Mouse (Mus musculus) heart, postnatal 0 days (tissue): ENCODE measurements at regions not wholly inside any gene's neighbourhood (a gene's known extent, or its start where the extent isn't known, plus 50 kb on each side); places are given as distances from the start of the nearest gene placed in this dataset.

Experiments used
- CTCF ChIP-seq: IDR thresholded peaks from 2 replicates; pipeline ENCODE4 v1.5.1; 2016; ENCODE audit warnings: antibody characterized with exemption, control low read depth, low read depth
- EP300 ChIP-seq: IDR thresholded peaks from 2 replicates; pipeline ENCODE4 v1.6.1; 2016; ENCODE audit warnings: antibody characterized with exemption, low read depth

DNA sequence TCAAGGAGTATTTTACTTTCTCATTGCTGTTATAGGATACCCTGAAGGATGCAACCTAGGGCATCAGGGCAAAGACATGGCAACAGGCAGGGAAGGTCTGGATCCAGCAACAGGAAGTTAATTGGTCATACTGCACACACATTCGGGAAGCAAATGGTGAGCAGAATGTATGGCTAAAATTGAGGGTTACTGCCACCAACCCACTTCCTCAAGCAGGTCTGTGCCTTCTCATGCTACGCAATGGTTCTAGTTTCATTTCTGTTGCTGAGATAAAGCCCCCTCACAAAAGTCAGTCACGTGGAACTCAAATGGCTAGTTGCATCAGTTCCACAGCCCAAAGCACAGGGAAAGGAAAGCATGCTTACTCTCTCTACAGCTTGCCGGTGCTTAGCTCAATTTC lies 260.5 kb upstream of the Mad2l1 start:
- no peak for TF ChIP-seq CTCF
- TF ChIP-seq EP300: no peak
